Mouse (Mus musculus): ENCODE data around the gene Samd10.
A peak's percentile ranks its signal among the peaks of the same experiment; 100 is the strongest.

Samd10 gene

DNA sequence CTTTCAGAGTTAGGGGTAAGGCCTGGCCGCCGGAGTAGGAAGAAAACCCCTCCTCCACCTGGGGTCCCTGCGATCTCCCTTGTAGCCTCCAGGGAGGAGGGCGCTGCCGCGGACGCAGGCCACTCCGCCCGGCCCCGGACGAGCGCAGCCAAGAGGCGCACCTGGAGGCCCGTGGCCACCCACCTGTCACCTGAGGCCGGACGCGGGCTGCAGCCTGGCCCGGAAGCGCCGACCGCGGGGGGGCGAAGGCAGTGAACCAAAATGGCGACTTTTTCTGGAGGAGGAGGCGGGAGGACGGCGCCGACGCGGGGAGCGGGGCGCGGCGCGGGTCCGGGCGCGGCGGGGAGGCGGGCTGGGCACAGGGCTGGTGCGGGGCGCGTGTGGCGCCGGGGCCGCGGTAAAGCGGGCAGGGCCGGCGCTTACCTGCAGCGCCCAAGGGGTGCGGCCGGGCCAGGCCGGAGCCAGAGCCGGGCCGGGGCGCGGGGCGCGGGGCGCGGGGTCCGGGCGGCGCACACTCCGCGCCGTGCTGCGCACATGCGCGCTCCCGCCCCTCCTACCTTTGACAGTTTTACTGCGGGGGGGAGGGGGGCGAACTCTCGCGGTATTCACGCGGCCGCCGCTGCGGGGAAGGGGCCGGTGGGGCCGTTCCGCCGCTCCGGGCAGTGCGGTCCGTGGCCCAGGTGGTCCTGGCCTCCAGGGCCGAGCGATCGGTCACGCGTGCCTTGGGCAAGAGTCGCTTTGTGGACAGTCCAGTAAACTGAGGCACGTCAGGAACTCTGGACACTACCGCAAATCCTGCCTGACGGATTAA is 6.6 kb downstream of the Samd10 start, which contains the start of gene Zfp512b:
Gene Zfp512b, minus strand, starts transcription at position 573 of the 811 bp plus-strand sequence.
- DNase-seq (ENCODE audit: low read depth, low spot score), result no peak

DNA sequence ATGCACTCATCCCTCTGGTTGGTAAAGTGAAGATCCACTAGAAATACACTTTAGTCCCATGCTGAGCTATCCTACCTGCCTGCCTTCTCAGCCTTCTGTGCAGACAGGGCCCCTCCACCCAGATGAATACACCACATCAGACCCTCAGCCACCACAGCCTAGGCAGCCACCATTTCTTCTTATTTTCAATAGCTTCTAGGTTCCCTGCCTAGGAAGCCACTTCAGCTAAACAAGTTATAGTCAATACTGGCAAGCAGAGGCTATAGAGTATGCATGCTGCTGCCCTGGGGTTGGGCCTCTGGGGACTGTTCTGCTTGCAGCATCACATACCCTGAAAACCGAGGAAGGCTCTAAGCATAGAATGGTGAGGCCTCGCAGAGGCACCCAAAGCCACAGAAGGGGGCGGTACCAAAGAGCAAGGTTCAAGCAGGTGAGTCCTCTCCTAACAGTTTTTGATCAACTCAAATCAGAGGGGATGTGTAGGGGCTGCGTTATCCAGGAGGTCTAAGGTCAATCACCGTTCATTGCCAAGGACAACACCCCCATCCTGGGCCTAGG is 7.4 kb downstream of the Samd10 start, which contains the start of gene Prpf6:
Gene Prpf6, plus strand, starts transcription at position 341 of the 558 bp plus-strand sequence.
- DNase-seq (ENCODE audit: low read depth, low spot score), result no peak

DNA sequence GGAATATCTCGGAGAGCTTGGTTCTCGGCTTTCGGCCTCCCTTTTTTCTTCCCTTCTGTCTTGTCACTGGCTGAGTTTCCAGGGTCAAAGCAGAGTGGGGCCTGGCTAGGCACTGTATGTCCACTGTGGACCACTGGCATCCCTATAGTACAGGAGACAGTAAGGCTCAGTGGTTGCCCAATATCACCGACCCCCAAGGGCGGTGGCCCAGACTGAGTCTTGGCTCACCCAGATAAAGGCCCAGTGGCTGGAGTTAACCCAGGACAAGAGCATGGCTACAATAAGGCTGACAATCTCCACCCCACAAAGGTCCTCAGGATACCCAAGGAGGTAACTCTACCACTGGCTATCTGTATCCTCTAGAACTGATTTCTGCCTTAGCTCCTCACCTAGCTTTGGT is 8.5 kb downstream of the Samd10 start:
- no peak for DNase-seq (ENCODE audit: low read depth, low spot score)

DNA sequence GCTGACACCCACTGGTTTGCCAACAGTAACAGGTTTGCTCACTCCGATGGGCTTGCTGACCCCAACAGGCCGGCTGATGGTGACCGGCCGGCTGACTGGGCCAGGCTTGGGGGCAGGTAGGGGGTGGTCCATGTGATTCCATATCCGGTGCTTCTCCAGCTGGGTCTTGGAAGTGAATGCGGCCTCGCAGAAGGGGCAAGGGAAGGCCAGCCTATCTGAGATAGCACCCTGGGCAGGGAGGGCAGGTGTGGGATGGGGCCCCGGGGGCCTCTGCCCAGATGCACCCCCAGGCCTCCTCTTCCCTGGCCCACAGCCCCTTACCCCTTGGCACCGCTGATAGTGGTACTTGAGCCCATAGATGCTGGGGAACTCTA is 9.3 kb downstream of the Samd10 start:
- DNase-seq (ENCODE audit: low read depth, low spot score), result no peak

DNA sequence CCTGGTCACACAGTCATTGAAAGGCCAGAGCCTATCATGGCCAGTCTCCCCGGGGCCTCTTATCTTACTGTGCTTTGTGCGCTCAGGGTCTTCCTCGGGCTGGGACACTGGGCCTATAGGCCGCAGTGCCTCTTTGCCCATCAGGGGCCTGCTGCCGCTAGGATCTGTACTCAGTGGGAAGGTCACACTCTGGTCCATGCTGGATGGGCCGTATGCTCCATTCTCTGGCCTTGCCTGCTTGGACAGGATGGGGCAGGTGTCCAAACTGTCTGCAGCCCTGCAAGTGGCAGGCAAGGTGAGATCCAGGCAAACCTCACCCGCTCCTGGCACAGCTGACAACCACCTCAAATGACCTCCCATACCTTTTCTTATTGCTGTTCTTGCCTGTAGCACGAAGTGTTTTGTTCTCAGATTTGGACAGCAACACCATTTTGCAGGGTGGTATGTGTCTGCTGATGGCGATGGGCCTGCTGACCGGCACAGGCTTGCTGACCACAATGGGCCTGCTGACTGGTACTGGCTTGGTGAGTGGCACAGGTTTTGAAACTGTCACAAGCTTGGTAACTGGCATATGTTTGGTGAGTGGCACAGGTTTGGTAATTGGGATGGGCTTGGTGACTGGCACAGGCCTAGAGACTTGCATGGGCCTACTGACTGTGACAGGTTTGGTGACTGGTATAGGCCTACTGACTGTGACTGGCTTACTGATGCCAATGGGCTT is 9.8 kb downstream of the Samd10 start:
- DNase-seq (ENCODE audit: low read depth, low spot score), result no peak

DNA sequence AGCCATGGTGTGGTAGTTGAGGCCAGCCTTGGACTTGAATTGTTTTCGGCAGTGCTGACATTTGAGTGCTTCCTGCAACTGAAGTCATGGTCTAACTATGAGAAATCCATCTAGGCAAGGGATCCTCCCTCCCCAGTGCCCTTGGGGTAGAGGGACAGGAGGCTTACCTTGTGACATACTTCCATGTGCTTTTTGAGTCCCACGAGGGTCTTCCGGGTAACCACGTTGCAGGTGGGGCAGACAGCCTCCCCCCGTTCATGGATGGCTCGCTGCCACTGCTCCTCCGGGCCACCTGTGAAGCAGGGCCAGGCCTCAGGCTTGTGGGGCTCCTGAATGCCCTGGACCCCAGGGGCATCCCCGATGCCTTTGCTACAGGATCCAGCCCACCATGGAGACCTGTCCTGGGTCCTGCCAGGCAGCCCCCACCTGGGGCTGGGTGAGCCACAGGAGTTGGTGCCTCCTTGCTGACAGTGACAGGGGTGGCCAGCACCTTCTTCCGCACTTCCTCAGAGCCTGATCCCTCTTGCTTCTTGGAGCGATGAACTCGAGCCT is 10.7 kb downstream of the Samd10 start:
- DNase-seq (ENCODE audit: low read depth, low spot score), result no peak

DNA sequence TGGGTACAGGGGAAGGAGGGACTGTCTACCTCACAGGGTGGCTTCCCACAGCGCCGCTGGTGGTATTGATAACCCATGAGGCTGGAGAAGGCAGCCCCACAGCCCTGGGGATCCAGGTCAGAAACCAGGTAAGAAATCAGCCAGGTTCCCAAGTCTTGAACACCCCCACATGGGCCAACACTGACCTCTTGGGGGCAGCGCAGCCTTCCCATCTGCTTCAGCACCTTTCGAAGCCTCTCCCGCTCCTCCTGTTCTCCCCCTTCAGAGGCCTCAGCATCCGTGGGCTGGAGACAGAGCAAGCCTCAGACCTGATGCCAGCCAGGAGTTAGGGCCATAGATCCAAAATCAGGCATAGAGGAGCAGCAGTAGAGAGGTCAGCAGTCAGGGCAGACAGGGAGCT is 11.2 kb downstream of the Samd10 start:
- no peak for DNase-seq (ENCODE audit: low read depth, low spot score)

DNA sequence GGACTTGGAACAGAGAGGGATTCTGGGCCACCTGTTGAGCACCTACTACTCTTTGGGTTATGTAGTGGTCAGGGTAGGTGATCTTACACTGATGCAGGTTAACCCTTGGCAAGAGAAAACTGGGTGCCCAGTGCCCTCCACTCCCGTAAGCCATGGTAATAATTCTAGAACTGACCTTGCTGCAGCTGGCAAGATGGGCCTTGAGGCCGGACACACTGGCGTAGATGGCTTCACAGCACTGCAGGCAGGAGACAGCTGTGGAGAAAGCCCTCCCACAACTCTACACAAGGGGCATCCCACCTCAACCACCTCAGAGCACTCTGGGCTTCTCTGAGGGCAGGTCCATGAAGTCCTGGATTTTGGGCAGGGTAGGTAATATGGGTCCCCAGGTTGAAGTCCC is 12.9 kb downstream of the Samd10 start:
- DNase-seq (ENCODE audit: low read depth, low spot score), result no peak

DNA sequence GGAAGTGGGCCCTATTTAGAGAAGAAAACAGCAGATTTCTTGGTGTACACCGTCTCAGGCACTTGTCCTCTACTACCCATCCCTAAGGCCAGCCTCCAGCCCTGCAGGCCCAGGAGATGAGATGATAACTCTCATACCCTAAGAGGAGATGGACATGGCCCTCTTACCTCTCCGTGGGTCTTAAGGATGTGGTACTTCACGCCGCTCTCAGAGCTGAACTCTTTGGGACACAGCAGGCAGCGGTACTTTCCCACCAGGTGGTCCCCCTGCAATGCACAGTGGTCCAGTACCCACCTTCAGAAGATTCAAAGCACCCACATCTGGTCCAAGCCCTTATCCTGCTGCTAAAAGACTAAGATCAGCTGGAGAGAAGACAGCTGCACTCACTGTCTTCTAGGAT is 13.5 kb downstream of the Samd10 start:
- DNase-seq (ENCODE audit: low read depth, low spot score), result no peak

DNA sequence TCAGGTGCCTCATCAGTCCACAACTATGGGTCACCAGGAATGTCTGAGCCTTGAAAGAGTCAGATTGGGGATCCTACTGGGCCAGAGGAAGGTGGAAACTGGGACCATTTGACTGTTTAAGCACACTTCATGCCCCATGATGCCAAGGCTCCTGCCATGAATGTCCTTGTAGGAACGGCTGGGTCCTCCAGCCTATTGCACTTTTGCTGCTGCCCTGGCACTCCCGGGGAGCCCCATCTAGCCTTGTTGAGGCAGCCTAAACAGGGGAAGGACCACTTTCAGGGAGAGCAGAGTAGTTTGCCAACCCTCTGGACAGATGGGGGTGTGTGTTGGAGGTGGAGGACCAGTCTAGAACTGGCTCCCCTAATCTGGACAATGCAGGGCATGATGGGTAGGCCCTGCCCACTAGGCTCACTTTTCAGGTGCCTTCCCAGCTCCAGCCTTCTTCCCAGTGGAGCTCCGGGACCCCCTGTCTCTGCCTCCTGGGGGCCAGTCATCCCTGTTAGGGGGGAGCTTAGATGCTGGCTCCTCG is 14.5 kb downstream of the Samd10 start, which contains the start of gene Uckl1:
Gene Uckl1, minus strand, starts transcription at position 482 of the 532 bp plus-strand sequence.
- DNase-seq (ENCODE audit: low read depth, low spot score), result no peak

DNA sequence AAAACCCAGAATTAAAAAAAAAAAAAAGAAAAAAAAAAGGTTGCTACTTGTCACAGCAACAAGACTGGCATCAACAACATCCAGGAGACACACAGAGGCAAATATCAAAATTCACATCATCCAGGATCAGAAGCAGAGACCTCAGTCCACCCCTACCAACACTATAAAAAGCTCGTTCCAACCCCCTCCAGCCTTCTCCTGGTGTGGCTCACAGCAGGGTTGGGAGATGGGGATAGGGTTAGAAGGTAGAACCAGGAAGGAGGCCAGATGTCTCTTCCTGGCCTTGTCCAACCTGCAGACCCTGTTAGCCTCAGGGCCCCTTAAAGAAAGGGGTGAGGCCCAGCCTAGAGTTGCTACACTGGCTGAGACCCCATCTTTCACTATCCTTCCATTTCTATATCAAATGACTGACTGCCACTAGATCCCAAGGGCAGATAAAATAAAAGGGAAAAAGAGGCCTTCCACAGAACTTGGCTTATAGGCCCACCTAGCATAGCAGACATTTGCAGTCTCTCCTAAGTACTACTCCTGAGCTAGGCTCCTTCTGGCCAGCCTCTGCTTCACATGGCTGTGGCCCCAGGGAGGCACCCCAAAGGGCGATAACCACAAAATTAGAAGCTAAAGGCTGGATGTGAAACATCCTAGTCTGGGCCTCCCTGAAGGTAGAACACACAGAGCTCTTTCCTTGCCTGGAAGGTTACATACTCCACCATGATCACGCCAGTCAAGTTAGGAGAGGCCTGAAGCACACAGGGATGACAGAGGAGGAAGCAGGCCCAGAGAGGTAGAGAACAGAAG is 15.4 kb downstream of the Samd10 start:
- DNase-seq (ENCODE audit: low read depth, low spot score), result no peak

DNA sequence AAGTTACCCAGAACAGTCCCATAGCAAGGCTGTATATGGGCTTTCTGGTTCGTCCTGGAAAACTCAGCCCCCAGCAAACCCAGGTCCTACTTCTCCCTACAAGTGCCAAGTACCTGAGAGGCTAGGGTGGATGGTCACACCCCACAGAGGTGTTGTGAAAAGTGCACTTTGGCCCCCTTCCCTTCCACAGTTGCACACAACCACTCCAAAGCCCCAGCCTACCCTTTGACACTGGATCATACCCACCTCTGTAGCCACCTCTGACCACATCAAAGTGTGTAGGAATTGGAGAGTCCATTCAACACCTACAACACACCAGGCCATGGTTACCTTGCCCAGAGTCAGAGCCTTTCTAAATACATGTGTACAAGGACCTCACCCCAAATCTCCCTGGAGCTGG is 16.1 kb downstream of the Samd10 start:
- DNase-seq (ENCODE audit: low read depth, low spot score), result no peak

DNA sequence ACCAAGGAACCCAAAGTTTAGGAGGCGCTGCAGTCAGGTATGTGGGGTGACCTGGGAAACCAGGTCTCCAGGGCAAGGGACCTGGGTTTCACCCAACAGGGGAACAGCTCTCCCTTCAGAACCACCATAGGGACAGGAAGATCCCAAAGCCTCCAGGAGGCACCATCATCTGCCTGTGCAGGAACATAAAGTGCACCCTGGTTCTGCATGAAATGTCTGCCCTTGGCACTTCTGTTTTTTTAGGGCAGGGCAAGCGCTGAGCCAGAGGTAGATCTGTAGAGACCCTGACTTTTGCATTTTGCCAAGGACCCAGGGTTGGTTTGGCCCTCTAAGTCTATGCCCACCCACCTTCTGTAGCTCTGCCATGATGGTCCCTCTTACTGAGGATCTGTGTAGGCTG is 16.7 kb downstream of the Samd10 start:
- no peak for DNase-seq (ENCODE audit: low read depth, low spot score)

DNA sequence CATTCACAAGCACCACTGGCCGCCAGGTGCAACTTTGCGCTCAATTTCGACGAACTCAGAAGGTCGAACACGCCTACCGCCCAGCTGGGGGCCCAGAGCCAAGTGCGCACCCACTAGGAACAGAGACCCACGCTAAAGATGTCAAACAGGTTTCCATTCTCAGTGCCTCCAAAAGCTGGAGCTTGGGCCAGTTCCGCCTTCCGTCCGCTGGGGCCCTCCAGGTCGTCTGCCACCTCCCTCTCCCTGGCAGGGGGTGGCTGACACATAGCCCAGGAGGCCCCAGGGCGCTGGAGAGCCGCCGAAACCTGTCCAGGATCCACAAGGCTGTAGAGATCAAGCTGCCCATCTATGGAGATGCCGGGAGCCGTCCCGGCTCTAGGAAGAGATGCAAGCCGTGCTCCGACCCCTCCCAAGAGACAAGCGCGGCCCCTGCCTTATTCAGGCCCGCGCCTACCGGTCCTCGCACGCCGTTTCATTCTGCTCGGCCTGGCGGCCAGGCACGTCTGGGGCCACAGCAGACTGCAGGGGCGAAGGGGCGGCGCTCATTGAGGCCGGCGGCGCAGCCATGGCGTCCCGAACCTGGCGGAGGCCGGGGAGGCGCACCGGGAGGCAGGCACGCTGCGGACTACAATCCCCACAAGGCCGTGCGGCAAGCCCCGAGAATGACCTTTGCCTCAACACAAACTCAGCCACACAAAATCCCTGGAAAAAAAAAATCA is 17.5 kb downstream of the Samd10 start:
- DNase-seq (ENCODE audit: low read depth, low spot score), result no peak

DNA sequence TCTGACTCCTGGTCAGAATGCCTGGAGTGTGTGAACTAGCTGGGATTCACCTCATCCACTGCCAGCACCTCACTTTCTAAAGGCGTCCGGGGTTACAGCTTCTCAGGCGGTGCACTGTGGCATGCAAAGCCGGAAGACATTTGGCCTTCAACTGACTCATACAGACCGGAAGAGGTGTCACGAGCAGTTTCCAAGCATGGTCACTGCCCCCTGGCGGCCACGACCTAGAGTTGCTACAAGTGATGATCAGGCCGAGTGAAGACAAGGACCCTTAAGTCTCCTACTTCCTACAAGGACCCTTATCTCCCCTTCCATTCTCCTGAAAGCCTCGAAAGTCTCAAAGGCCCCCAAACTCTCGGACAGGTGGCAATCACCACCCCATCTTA is 18.0 kb downstream of the Samd10 start:
- peak; percentile 71 for DNase-seq (ENCODE audit: low read depth, low spot score)

DNA sequence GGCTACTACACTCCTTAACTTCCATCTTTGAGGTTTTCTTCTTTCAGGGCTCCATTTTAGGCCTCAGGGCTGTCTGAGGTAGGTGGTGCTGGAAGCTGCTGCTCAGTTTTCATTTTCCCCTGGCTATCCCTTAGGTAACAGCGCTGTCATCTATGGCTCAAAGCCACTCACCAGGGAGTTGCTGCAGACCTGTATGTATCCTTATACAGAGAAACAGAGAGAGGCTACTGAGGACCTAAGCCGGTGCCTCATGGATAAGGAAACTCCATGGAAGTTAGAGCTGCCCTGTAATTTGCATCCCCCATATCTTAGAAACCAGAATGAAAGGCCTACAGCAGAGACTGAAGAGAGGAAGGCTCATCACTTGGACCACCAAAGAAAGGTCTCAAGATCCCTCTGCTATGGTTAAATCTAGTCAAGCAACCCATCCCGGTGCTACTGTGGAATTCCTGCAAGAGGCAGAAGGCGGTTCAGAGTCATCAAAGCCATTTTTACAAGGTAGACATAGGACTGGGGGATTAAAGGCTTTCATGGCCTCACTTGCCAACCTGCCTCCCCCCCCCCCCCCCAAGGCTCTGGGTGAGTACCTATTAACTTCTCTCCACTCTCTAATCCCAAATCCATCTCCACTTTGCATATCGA is 18.8 kb downstream of the Samd10 start:
- no peak for DNase-seq (ENCODE audit: low read depth, low spot score)

DNA sequence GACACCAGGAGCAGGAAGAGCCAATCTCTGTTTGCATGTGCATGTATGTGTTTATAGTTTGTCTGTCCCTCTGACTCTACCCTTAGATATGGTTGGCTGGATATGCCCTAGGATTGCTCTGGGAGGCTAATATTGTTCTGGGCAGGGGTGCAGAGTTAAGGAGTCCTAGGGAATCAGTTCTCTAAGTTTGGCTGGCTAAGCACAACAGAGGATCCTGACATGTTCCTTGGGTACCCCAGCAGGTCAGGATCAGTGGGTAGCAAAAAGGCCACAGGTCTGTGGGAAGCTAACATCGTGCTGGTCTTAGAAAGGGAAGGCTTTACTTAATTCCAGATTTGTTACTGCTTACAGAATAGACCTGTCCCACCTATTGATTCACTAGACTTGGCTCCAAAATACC is 19.3 kb downstream of the Samd10 start:
- DNase-seq (ENCODE audit: low read depth, low spot score), result no peak

DNA sequence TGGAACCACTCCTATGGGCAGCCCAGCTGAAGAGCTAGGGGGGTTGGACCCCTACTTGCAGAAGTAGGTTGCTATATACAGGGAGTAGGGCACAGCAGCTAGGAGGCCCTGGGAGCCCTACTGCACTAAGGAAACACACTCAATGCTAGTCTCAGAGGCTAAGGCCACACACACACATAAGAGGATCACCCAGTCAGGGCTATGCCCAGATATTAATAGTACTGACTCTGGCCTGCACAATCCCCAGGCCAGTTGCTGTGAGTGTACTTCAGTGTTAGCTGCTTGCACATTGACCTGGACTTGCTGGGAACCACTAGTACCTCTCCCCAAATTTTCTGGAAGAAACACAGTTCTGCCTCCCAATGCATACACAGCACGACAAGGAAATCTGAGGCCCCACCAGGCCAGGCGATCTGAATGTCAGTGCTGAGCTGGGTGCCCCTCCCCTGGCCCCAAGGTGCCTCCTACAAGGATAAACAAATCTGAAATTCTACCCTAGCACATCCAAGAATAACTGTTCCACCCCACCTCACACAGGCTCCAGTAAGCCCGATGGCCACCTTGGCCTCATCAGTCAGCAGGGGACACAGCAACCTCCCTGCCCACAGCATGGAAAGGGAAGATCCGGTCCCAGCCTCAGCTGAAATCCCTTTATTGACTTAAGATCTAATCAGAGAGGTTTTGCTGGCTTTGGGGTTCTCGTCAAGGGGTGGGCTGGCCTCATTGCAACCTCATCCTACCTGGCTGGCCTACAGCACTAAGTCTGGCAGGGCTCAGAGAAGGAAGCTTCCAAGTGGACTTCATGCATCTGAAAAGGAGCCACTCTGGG is 20.0 kb downstream of the Samd10 start:
- peak; percentile 77 for DNase-seq (ENCODE audit: low read depth, low spot score)

DNA sequence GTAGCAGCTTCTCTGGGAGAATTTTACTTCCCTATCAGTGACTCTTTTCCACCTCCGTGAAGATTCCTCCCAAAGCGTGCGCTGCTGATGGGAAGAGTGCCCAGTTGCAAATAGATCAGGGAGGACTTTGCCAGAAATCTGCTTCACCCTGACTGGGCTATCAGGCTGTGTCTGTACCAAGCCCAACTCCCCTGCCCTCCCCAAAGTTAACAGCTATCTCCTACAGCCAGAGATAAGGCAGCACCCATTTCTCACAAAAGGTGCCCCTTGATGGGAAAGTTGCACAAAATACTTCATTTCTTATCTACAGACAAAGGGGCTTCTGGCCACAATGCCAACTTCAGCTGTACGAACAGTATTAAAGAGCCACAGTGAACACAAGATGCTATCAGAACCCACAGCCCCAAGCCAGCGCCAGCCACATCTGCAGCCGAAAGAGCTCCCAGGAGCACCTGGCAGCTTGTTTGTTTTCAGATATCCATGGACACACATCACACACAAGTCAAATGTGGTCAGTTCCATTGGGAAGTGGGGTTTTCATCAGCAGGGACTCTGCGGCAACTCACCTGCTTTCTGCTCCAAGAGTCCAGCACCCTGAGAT is 20.9 kb downstream of the Samd10 start:
- no peak for DNase-seq (ENCODE audit: low read depth, low spot score)
